Mouse (Mus musculus) gastrocnemius, postnatal 10 days (tissue): Measurements from ENCODE around the gene Slc39a7. TPM values are rescaled to one million over a fixed set of nuclear protein-coding genes. Genes with fewer than 3 reads are reported as not detected.
"Not testable (repeated sequence)": the region's sequence is repeated elsewhere in the genome, so short reads cannot be mapped to it uniquely, and the experiment has no call there.

Source experiments
- DNase-seq: peaks from one replicate; pipeline ENCODE4 v3.0.0; 2021; ENCODE audit warnings: mixed read lengths
- microRNA-seq, 2 experiments: library from miRNA; unstranded; fragments of <30 nt; microRNA quantifications; one replicate each; pipeline ENCODE4 v1.2.0; 2021
- total RNA-seq, 2 experiments: library from RNA; stranded (reverse); gene quantifications; 2 replicates each; pipeline ENCODE4 v1.2.3; 2021

Gene Slc39a7
- total RNA-seq, 2 experiments from 2014 or later = 64.1 to 75.4 TPM

DNA sequence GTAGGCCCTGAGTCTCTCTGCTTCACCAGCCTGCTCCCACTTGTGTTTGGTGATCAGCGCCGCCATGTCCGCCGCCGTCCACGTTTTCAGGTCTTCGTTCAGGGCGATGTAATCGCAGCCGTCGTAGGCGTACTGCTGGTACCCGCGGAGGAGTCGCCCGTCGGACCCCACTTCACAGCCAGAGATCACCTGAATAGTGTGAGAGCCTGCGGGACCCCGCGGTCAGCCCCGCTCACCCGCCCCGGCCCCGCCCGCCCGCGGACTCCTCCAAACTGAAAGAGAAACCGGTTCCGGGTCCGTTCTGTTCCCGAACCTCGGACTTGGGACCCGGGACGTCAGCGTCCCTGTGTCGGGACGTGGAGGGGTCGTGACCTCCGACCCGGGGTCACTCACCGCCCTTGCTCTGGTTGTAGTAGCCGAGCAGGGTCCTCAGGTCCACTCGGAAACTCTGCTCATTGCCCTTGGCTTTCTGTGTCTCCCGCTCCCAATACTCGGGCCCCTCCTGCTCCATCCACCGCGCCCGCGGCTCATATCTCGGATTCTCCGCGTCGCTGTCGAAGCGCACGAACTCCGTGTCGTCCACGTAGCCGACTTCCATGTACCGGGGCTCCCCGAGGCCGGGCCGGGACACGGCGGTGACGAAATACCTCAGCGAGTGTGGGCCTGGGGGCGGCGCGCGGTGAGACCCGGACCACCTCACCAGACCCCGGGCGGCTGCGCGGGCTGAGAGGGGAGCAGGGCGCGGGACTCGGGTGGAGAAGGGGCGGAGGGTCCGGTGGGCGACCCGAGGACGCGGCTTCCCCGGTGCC, 31.9 kb downstream of the Slc39a7 start:
- peak; percentile 42 for DNase-seq

GRCm38 (mm10) chr17:33998697-33999096, 32.8 kb downstream of the Slc39a7 start:
- not testable (repeated sequence) for DNase-seq

- not testable (repeated sequence) for DNase-seq
Measured at GRCm38 (mm10) chr17:33997025-33997424, 34.5 kb downstream of the Slc39a7 start.

DNA sequence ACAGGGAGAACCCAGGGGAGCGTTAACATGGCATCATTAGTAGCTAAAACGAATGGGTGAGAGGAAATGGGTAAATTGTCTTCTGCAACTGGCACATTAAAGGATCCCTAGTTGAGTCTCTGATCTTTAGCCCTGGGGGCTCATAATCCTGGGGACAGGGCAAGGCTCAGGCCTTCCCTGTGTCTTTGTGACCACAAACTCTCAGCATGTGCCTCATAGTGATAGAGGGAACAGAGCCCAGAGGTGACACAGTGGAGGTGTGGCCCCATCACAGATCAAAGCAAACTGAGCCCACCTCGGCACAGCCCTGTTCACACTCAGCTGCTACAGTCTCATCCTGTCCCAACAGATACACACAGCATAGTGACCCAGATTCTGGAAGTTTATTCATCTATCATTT, 35.8 kb downstream of the Slc39a7 start:
- DNase-seq = no peak

DNA sequence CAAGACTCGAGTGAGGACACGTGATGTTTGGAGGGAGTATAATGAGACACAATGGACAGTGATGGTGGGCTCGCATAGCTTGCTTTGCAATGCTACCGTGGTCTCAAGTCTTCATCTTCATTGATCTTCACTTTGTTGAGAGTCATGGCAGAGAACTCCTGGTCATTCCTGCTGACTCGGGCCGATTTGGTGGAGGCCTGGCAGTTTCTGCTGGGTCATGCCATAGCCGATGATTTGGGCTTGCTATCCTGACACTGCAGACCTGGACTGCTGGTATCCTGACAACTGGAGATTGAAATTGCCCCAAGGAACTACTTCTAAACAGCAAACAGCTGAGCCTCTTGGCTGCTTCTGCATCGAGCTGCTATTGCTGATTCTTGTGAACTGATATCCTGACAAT, 36.5 kb downstream of the Slc39a7 start:
- no peak for DNase-seq

DNA sequence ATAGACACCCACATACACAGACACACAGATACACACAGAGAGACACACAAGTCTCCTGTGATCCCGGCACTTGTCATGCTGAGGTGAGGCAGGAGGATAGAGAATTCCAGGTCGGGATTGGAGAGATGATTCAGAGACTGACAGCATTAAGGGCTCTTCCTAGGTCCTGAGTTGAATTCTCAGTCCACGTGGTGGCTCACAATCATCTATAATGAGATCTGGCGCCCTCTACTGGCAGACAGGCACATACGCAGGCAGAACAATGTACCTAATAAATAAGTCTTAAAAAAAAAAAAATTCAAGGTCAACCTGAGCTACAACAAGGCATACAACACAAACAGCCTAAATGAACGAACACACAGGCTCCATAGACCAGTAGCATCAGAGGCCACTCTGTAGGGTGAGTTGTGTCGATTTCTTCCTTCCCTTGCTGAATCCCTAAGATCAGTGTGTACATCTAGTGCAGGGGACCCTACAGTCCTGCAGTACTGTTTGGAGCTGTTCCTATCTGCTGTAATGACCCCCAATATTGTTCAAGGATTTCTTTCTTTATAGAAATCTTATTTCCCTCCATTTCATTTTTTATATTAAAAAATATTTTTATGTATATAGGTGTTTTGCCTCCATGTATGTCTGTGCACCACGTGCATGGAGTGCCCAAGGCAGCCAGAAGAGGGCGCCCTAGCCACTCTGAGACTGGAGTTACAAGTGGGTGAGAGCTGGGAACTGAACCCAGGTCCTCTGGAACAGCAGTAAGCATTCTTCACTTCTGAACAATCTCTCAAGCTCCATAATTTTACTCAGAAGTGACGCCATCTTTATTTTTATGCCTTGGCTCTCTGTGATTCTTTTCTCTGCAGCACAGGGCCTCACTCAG, 39.5 kb downstream of the Slc39a7 start:
- DNase-seq = peak; percentile 61

DNA sequence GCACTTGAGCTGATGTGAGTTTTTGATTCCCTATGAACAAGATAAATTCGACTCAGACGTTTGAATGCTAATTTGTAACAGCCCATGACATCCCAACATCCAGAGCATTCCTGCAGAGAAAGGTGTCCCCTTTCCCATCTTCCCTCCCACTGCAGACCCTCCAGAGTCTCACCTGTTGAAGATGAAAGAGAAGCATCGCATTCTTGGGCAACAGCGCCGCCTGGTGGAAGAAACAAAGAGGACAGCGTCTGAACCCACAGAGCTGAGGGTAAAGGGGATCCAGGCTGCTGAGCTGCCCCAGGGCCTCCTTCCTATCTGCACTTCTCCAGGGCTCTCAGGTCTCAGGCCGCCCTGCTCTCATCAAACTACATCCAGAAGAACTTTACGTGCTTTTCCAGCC, 49.3 kb downstream of the Slc39a7 start:
- DNase-seq = peak; percentile 60

DNA sequence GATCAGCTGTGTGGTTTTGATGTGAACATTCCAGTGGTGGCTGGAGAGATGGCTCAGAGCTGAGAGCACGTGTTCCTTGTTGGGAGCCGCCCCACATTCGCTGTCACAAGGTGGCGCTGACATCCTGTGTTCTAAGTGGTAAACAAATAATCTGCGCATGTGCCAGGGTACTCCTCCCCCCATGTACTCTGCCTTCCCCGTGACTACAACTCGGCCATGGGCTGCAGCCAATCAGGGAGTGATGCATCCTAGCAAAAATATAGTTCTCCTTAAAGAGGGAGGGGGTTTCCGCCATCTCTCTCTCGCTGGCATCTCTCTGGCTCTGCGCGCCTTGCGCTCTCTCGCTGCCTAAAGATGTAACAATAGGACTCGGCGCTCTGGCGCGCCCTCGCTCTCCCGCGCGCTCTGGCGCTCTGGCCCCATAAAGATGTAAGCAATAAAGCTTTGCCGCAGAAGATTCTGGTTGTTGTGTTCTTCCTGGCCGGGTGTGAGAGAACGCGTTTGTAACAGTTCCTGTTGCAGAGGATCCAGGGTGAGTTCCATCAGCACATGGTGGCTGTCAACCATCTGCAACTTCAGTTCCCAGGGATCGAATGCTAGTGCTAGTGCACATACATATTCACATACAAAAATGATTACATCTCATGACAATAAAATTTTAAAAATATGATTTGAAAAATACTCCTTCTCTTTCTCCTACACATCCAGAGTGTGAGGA, 50.1 kb downstream of the Slc39a7 start:
- peak; percentile 71 for DNase-seq

DNA sequence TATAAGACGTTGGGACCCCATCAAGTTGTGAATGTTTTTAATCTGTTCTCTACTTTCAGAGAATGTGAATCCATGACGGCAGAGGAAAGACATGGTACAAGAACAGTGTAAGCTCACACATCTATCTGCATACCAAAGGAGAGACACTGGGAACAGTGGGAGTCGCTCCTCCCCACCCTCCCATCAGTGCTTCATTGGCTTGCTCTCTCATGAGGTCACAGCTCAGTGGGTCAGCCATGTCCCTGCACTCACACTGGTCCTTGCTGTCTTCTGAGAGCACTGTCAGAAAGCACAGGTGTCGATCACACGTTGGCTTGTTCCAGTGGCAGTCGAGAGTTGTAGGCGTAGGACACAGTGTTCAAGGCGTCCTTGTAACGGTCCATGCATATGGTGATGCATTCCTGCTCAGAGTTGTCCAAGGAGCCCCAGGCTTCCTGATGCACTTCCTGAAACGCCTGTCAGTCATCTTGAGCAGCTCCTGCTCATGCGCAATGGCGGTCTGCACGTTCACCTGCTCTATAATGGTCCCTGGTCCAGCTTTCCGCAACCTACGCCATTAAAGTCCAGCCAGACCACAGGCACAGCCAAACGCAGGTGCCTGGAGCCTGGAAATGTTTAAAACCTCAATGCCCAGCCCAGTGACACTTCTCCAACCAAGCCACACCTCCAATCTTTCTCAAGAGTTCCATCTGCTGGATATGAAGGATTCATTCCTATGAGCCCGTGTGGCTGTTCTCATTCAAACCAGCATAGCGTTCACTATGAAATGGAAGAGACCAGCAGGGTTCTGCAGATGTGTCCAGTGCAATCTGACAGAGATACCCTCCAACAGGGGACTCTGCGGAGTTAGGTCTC, 51.1 kb downstream of the Slc39a7 start:
- no peak for DNase-seq

GRCm38 (mm10) chr17:33979512-33980050, 51.9 kb downstream of the Slc39a7 start:
- DNase-seq = no peak

- peak; percentile 54 for DNase-seq
Measured at GRCm38 (mm10) chr17:33978631-33979031, 52.9 kb downstream of the Slc39a7 start.

Small RNA genes lying within 50 kb of the gene (microRNA-seq; reads per million reads assigned to microRNA genes)
- gene Mir219a-1 = 0 to 0.25 reads per million in 2 experiments
- gene Mir219c = 0 reads per million in 2 experiments

Other genes starting within 250 kb of the Slc39a7 start
- gene Angptl4, start 249.9 kb downstream of the Slc39a7 start, total RNA-seq = 10 to 100 TPM; 22.7 to 36.0 TPM
- gene Kank3, start 221.2 kb downstream of the Slc39a7 start, total RNA-seq = 10 to 100 TPM; 27.6 to 33.3 TPM
- gene Rps28, start 207.1 kb downstream of the Slc39a7 start, total RNA-seq = 1,000 to 10,000 TPM; 1,176 to 1,238 TPM
- gene Ndufa7, start 207.1 kb downstream of the Slc39a7 start, total RNA-seq = 100 to 1,000 TPM; 322 to 360 TPM
- gene Cd320, start 188.6 kb downstream of the Slc39a7 start, total RNA-seq = 10 to 100 TPM; 15.0 to 16.5 TPM
- not detected for gene Gm7029, start 157.8 kb downstream of the Slc39a7 start, total RNA-seq
- 10 to 100 TPM in 1 of 2 experiments, 1 to 10 TPM in 1; 8.0 to 10.6 TPM for gene Kifc1, start 141.0 kb downstream of the Slc39a7 start, total RNA-seq
- not detected for gene Platr17, start 126.5 kb downstream of the Slc39a7 start, total RNA-seq
- gene Daxx, start 122.3 kb downstream of the Slc39a7 start, total RNA-seq = 10 to 100 TPM; 12.1 to 13.5 TPM
- 10 to 100 TPM; 40.7 to 41.3 TPM for gene Tapbp, start 115.8 kb downstream of the Slc39a7 start, total RNA-seq
- gene Zbtb22, start 115.8 kb downstream of the Slc39a7 start, total RNA-seq = 10 to 100 TPM; 18.9 to 21.9 TPM
- gene Rgl2, start 102.1 kb downstream of the Slc39a7 start, total RNA-seq = 10 to 100 TPM; 29.3 to 40.2 TPM
- 10 to 100 TPM; 65.3 to 67.0 TPM for gene Pfdn6, start 91.3 kb downstream of the Slc39a7 start, total RNA-seq
- 10 to 100 TPM; 15.7 TPM for gene Wdr46, start 91.0 kb downstream of the Slc39a7 start, total RNA-seq
- gene B3galt4, start 80.2 kb downstream of the Slc39a7 start, total RNA-seq = 1 to 10 TPM; 2.3 to 2.6 TPM
- 10 to 100 TPM; 30.3 to 33.2 TPM for gene Vps52, start 75.9 kb downstream of the Slc39a7 start, total RNA-seq
- gene Rps18, start 75.7 kb downstream of the Slc39a7 start, total RNA-seq = 100 to 1,000 TPM; 649 to 675 TPM
- gene H2-K1, start 31.3 kb downstream of the Slc39a7 start, total RNA-seq = 10 to 100 TPM; 38.9 to 46.7 TPM
- gene Ring1, start 7.0 kb downstream of the Slc39a7 start, total RNA-seq = 10 to 100 TPM; 13.4 to 18.0 TPM
- 10 to 100 TPM; 50.5 to 63.2 TPM for gene H2-Ke6, start 3.6 kb downstream of the Slc39a7 start, total RNA-seq
- gene Rxrb, start 130 bp upstream of the Slc39a7 start, total RNA-seq = 10 to 100 TPM; 40.7 to 43.1 TPM
- 100 to 1,000 TPM in 1 of 2 experiments, 10 to 100 TPM in 1; 72.0 to 106 TPM for gene Col11a2, start 7.8 kb upstream of the Slc39a7 start, total RNA-seq
- gene H2-Oa, start 60.7 kb upstream of the Slc39a7 start, total RNA-seq = not detected
- gene H2-DMa, start 87.9 kb upstream of the Slc39a7 start, total RNA-seq = 1 to 10 TPM; 4.6 to 6.1 TPM
- gene Brd2, start 91.0 kb upstream of the Slc39a7 start, total RNA-seq = 100 to 1,000 TPM in 1 of 2 experiments, 10 to 100 TPM in 1; 91.9 to 114 TPM
- gene H2-DMb2, start 111.6 kb upstream of the Slc39a7 start, total RNA-seq = under 1 TPM; 0.25 to 0.61 TPM
- gene H2-DMb1, start 121.4 kb upstream of the Slc39a7 start, total RNA-seq = 1 to 10 TPM; 1.4 to 1.8 TPM
- gene Tap1, start 155.9 kb upstream of the Slc39a7 start, total RNA-seq = 1 to 10 TPM; 2.6 to 3.8 TPM
- 1 to 10 TPM; 1.6 to 1.7 TPM for gene Psmb9, start 156.1 kb upstream of the Slc39a7 start, total RNA-seq
- gene Psmb8, start 166.0 kb upstream of the Slc39a7 start, total RNA-seq = 1 to 10 TPM; 4.5 to 5.1 TPM
- 1 to 10 TPM; 6.5 to 7.0 TPM for gene Tap2, start 171.8 kb upstream of the Slc39a7 start, total RNA-seq
- under 1 TPM; 0.26 to 0.34 TPM for gene H2-Ob, start 207.2 kb upstream of the Slc39a7 start, total RNA-seq
- 1 to 10 TPM; 3.6 to 4.1 TPM for gene H2-Ab1, start 226.0 kb upstream of the Slc39a7 start, total RNA-seq